Comparison of ENCODE assay signal across 1 mouse cellular context in genomic region chr4:134719489-134719888, GRCm38 (mm10).
TF ChIP-seq lines count a peak whose summit lies in the region.

No protein-coding gene starts in this region.

TF ChIP-seq in MEL, 35 proteins besides CTCF, POLR2A, EP300 and RAD21 (continued from another document):
- TF ChIP-seq SMC3 (IDR thresholded peaks at IDR 0.05; ENCODE audit: low read depth, low read length) (0 out of 2 replicates have a peak, but pooled peaks have one; percentile 8), POLR2AphosphoS5 (IDR thresholded peaks at IDR 0.05; ENCODE audit: borderline replicate concordance, low read depth, low read length) (no peak), CHD2 (IDR thresholded peaks at IDR 0.05; ENCODE audit: low read length) (no peak), MEF2A (IDR thresholded peaks at IDR 0.05; ENCODE audit: extremely low read depth, insufficient replicate concordance, low read depth, low read length, poor library complexity, severe bottlenecking) (no peak), SIN3A (IDR thresholded peaks at IDR 0.05; ENCODE audit: low read length) (0 out of 2 replicates have a peak, but pooled peaks have one; percentile 17), POLR2AphosphoS2 (IDR thresholded peaks at IDR 0.05; ENCODE audit: low read length) (no peak), GATA1 (IDR thresholded peaks at IDR 0.05; ENCODE audit: low read depth, low read length) (peak; percentile 68; the same call in 1 of the 2 replicates), TCF12 (IDR thresholded peaks at IDR 0.05; ENCODE audit: low read depth, low read length) (peak; percentile 70), USF2 (IDR thresholded peaks at IDR 0.05; ENCODE audit: borderline replicate concordance in 1 of 2, insufficient read depth in 1 of 2, low read depth in 1 of 2, low read length in 2 of 2) (no peak)
